Mouse (Mus musculus) Muller cell, postnatal 12 days (primary cell): ENCODE results near the gene Pan2.
A peak's percentile ranks its signal among the peaks of the same experiment; 100 is the strongest.
"Not testable (repeated sequence)": the region's sequence is repeated elsewhere in the genome, so short reads cannot be mapped to it uniquely, and the experiment has no call there.

Source experiments
- DNase-seq: peaks from one replicate; pipeline ENCODE4 v3.0.0-alpha.2; 2015; ENCODE audit errors: inconsistent ontology term

The Pan2 gene

GRCm38 (mm10) chr10:128303126-128304021 lies at the start of gene Pan2:
Pan2 (plus strand) TSS chr10:128303335.
- peak; percentile 100 for DNase-seq

GRCm38 (mm10) chr10:128253677-128254255 lies 49.4 kb upstream of the Pan2 start, which contains the start of gene Apon:
Apon (plus strand) TSS chr10:128254096.
- DNase-seq = no peak

GRCm38 (mm10) chr10:128255925-128256324 lies 47.2 kb upstream of the Pan2 start:
- no peak for DNase-seq

- DNase-seq = no peak
These were observed 46.8 kb upstream of the Pan2 start for GRCm38 (mm10) chr10:128256328-128256727.

- DNase-seq = no peak
These were observed 44.2 kb upstream of the Pan2 start for GRCm38 (mm10) chr10:128258953-128259352.

DNA sequence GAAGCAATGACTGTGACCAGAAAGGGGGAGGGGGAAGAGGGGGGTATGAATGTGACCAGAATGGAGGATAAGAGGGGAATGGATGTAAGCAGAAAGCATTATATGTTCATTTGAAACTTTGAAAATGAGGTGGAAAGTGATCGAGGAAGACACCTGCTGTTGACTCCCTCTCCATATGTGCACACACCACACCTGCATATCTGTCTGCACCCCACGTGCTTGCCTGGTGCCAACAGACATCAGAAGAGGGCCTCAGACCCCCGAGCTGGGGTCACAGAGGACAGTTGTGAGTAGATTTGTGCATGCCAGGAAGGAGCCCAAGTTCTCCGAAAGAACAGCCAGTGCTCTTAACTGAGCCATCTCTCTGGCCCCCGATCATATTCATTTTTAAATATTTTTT lies 43.2 kb upstream of the Pan2 start:
- DNase-seq = no peak

DNA sequence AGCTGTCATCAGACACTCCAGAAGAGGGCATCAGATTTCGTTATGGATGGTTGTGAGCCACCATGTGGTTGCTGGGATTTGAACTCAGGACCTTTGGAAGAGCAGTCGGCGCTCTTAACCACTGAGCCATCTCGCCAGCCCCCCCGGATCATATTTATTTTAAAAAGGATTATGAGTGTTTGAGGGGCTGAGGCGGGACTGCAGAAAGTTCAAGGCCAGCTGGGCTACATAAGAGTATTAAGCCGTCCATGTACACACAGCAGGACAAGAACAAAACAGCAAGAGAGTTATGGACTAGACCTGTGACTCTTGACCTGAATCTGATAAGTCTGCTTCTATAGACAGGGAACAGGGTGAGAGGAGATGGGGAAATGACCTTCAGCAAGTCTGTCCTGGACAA lies 42.8 kb upstream of the Pan2 start:
- not testable (repeated sequence) for DNase-seq

DNA sequence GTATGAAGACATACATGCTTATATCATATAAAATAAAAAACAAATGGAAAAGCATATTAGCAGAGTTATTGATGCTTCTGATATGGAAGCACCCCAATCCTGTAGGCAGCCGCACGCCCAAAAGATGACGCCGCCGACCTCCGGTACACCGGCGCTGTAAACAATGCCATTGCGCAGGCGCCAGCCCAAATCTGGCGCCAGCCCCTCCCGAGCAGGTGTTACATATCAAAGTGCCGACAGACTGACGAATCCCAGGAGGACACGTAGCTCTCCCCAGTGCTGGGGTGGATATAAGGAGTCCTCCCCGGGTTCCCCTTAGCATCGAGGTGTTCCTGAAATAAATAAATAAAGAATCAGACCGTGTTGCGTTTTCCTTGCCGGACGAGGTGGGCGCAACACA lies 40.8 kb upstream of the Pan2 start:
- no peak for DNase-seq

DNA sequence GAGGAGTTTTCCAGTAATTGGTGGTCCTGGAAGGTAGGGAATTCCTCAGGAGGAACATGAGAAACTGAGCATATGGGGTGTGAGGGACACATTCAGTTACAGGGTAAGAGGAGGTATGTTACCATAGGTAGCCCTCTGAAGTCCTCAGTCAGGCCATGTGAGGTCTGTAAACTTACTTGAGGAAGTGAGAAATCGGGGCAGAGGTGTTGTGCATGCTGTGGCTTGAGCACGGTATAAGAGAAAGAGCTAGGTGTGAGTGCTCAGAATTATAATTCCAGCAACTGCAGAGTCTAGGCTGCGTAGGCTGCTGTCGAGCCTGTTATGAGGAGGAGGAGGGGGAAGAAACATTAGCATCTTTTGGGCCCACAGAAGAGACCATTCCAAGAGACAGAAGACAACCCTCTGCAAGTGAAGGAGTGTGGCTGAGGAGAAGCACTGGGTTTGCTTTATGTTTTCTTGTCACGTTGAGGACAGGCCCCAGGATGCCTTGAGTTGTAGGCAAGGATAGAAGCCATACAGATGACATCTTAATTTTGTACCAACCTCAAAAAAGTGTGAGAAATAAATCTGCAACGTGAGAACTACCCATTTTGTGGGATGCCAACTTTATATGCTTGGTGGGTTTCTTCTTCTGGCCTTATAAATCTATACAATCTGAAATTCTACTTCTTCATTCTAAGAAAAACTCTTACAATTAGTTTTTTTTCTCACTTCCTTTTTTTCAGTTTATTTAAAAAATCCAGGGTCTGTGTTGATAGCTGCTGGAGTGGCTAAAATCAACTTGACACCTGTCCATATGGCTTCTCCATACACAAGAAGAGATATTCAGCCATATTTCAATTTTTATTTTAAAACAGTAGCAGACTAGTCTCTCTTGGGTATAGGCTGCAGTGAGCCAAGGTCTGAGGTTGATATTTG lies 39.5 kb upstream of the Pan2 start:
- DNase-seq = no peak

DNA sequence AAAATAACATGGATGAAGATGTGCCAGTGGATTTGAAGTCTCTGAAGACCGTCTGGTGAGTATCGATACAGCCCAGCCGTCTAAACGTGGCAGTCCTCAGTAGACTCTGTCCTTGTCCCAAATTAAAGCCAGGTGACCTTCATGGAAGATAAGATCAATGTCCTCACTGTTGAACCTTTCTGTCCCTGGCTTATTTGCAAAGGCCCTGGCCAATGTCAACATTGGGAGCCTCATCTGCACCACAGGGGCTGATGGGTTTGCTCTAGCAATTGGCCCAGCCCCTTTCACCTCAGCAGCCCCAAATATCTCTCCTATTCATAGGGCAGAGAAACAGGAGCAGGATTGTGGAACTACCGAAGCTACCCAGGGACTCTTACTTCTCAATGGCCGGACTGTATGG lies 34.8 kb upstream of the Pan2 start, which contains the start of gene Apof:
Gene Apof (plus strand): TSS at position 301 of the 400 bp plus-strand sequence.
- no peak for DNase-seq

- no peak for DNase-seq
These were observed 33.8 kb upstream of the Pan2 start for GRCm38 (mm10) chr10:128269206-128269910.

DNA sequence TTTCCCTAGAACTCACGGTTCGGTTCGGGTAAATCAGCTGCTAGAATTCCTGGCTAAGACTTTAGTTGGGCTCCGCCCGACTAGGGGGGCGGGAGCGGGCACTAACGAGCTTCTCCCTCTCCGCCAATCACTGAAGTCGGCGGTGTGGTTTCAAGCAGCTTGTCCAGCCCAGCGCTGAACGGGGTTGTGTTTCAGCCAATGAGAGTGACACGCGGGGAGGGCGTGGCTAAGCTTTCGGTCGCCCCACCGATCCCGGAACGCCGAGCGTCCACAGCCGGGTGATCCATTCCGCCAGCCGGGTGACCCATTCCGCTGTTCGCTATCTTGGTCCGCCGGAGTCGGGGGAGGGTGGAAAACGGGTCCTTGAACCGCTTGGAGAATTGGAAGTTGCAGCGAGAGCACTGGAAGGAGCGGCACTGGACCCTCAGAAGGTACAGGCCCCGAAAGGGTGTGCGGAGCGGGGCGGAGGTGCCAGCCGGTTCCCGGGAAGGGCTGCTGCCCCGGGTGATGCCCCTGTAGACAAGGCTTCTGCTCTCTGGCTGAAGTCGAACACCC lies 32.8 kb upstream of the Pan2 start, which contains the start of gene Stat2:
Gene Stat2 (plus strand): TSS at position 273 of the 555 bp plus-strand sequence.
- peak; percentile 99 for DNase-seq

- DNase-seq = no peak
These were observed 32.3 kb upstream of the Pan2 start for GRCm38 (mm10) chr10:128270866-128271265.

GRCm38 (mm10) chr10:128271883-128272282 lies 31.3 kb upstream of the Pan2 start:
- DNase-seq = no peak

DNA sequence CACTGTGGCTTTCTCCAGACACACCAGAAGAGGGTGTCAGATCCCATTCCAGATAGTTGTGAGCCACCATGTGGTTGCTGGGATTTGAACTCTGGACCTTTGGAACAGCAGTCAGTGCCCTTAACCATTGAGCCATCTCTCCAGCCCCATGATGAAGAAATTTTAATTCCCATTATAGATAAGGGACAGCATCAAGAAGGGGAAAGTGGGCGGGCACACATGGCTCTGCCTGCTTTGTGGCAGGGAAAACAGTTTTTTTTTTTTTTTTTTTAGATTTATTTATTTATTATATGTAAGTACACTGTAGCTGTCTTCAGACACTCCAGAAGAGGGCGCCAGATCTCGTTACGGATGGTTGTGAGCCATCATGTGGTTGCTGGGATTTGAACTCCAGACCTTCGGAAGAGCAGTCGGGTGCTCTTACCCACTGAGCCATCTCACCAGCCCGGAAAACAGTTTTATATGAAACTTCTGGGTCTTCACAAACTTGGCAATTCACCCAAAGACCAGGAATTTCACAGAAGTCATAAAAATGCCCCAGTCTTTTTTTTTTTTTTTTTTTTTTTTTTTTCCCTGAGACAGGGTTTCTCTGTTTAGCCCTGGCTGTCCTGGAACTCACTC lies 30.2 kb upstream of the Pan2 start:
- not testable (repeated sequence) for DNase-seq

GRCm38 (mm10) chr10:128275374-128275773 lies 27.8 kb upstream of the Pan2 start:
- not testable (repeated sequence) for DNase-seq

GRCm38 (mm10) chr10:128278158-128278557 lies 25.0 kb upstream of the Pan2 start:
- no peak for DNase-seq

DNA sequence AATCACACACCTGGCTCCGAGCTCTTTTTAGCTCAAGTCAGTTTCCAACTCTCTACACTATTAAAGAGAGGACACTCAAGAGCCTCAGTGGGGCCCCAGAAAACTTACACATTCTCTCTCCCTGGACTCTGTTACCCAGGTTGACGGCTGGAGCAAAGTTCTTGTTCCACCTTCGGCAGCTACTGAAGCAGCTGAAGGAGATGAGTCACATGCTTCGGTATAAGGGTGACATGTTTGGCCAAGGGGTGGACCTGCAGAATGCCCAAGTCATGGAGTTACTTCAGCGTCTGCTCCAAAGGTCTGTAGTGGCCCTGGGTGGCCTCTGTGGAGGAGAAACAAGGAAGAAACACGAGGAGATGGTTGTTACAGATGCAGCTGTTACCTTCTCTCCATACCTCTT lies 22.2 kb upstream of the Pan2 start:
- DNase-seq = no peak

DNA sequence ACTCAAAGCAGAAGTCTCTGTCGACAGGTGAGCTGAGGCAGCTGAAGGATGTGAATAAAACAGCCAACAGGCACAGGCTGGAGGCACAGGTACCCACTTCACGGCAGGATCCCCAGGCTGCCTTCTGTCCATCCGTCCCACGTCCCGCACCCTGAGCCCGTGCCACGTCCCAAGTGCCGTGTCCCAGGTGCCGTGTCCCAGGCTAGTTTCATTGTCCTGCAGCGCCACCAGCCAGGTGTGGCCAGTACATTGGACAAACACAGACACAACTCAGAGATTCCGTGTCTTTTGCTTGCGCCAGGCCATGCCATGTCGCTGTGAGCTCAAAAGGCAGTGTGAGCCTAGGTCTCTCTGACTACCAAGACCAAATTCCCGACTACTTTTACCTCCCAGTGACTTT lies 21.5 kb upstream of the Pan2 start:
- DNase-seq = no peak

- no peak for DNase-seq
These were observed 20.2 kb upstream of the Pan2 start for GRCm38 (mm10) chr10:128282886-128283450.
